Mouse (Mus musculus) liver, postnatal 0 days (tissue): Measurements from ENCODE around the gene Agps. TPM values are rescaled to one million over a fixed set of nuclear protein-coding genes. Genes with fewer than 3 reads are reported as not detected.
"Not testable (repeated sequence)": the region's sequence is repeated elsewhere in the genome, so short reads cannot be mapped to it uniquely, and the experiment has no call there.

Experiments
- ATAC-seq: fragments of 200-750 bp; cut with Nextera tagmentation; 2 replicates; pipeline ENCODE4 v1.8.0; 2017; ENCODE audit warnings: mild to moderate bottlenecking, moderate library complexity
- DNase-seq: peaks from one replicate; pipeline ENCODE4 v3.0.0-alpha.2; 2016
- H3K27ac ChIP-seq: fragments of 300-500 bp; sonication (generic); 2 replicates; pipeline ENCODE4 v1.5.1; 2014; ENCODE audit warnings: antibody characterized with exemption, moderate library complexity, mild to moderate bottlenecking, low read depth
- H3K27me3 ChIP-seq: fragments of 300-500 bp; sonication (generic); 2 replicates; pipeline ENCODE4 v1.6.1; 2014; ENCODE audit warnings: low read length, control low read depth, mixed read lengths; ENCODE audit not compliant: insufficient read depth
- H3K36me3 ChIP-seq: fragments of 300-500 bp; sonication (generic); replicated peaks from 2 replicates; pipeline ENCODE4 v1.6.1; 2014; ENCODE audit warnings: mild to moderate bottlenecking, control low read depth, low read length, moderate library complexity, mixed read lengths; ENCODE audit not compliant: insufficient read depth
- H3K4me1 ChIP-seq: fragments of 300-500 bp; sonication (generic); 2 replicates; pipeline ENCODE4 v1.6.1; 2014; ENCODE audit warnings: antibody characterized with exemption, mild to moderate bottlenecking, control low read depth; ENCODE audit not compliant: insufficient read depth
- H3K4me2 ChIP-seq: fragments of 300-500 bp; sonication (generic); 2 replicates; pipeline ENCODE4 v1.6.1; 2014; ENCODE audit warnings: low read depth, mild to moderate bottlenecking, low read length, moderate library complexity, mixed read lengths
- H3K4me3 ChIP-seq: fragments of 300-500 bp; sonication (generic); 2 replicates; pipeline ENCODE4 v1.5.1; 2014; ENCODE audit warnings: low read depth, low read length
- H3K9ac ChIP-seq: fragments of 300-500 bp; sonication (generic); replicated peaks from 2 replicates; pipeline ENCODE4 v1.6.1; 2014; ENCODE audit warnings: mild to moderate bottlenecking, moderate library complexity
- H3K9me3 ChIP-seq: fragments of 300-500 bp; sonication (generic); 2 replicates; pipeline ENCODE4 v1.6.1; 2016; ENCODE audit warnings: mild to moderate bottlenecking, control low read depth, low read length, mixed read lengths
- CTCF ChIP-seq: sonication (generic); IDR thresholded peaks from 2 replicates; pipeline ENCODE4 v1.5.1; 2016; ENCODE audit warnings: antibody characterized with exemption, low read depth
- EP300 ChIP-seq: IDR thresholded peaks from 2 replicates; pipeline ENCODE4 v1.6.1; 2016; ENCODE audit warnings: antibody characterized with exemption, low read depth, mild to moderate bottlenecking
- WGBS: fragments of 180-500 bp; shearing (Covaris S2); extraction: QIAGEN DNeasy Blood & Tissue Kit; methylation state at CpG from one replicate; pipeline ENCODE4 v1.1.7; 2014; ENCODE audit not compliant: insufficient replicate concordance; 5-methylcytosine and 5-hydroxymethylcytosine counted together
- polyA plus RNA-seq: library from polyadenylated mRNA; unstranded; fragments of >200 nt; fragmentation: Nextera tagmentation; extraction: Ambion mirVana; gene quantifications from 2 replicates; pipeline ENCODE4 v1.2.1, GENCODE M21; 2015

Gene Agps
- polyA plus RNA-seq, 1 experiment from 2014 or later = 5.7 TPM

DNA sequence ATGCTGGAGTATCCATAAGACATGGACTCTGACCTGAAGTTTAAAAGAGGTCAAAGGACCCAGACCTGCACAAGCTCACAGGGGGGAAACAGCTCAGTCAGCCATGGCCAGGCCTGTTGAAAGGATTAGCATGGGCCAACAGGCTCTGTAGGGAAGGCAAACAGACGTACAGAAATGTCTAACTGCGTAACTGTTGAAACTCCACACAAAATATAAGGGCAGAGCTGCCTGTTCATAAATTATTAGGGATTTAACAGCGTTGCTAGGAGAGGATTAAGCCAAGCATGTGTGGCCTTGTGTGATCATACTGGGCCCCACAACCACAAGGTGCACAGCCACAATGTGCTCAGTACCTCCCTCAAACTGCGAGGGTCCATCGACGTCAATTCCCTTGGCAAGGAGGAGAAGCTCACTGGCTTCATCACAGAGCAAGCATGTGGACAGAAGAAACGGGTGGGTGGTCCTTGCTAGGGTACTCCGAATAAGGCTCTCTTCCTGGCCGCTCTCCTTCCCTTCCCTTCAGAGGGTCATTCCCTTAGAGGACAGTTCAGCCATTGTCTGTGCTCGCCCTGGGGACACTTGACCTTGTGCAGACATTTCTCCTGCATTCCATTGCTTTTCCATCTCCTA lies 131.3 kb downstream of the Agps start:
- ATAC-seq (no peak), DNase-seq (no peak)
- Histone ChIP-seq H3K27me3 (no peaks in the 10 kb centered on the region), H3K4me1 (peaks cover 10% of the 10 kb centered on the region), H3K36me3 (no peaks in the 10 kb centered on the region), H3K27ac (no peak overlapping the region), H3K4me2 (no peak overlapping the region), H3K4me3 (no peak overlapping the region), H3K9ac (no peak overlapping the region), H3K9me3 (no peaks in the 10 kb centered on the region)
- no peak for TF ChIP-seq CTCF
- no peak for TF ChIP-seq EP300
- 77% methylated on average over 10 of the region's 10 CpGs for WGBS

GRCm38 (mm10) chr2:75964051-75964450 lies 132.1 kb downstream of the Agps start:
- Histone ChIP-seq H3K4me3 (peak overlapping the region; percentile 25), H3K9me3 (no peaks in the 10 kb centered on the region), H3K27ac (no peak overlapping the region), H3K4me1 (peaks cover 10% of the 10 kb centered on the region), H3K4me2 (peak overlapping the region; percentile 61), H3K9ac (no peak overlapping the region), H3K27me3 (no peaks in the 10 kb centered on the region), H3K36me3 (no peaks in the 10 kb centered on the region)
- DNase-seq = no peak
- WGBS = 47% methylated on average over 5 of the region's 5 CpGs
- ATAC-seq = no peak
- TF ChIP-seq CTCF (no peak), EP300 (no peak)

DNA sequence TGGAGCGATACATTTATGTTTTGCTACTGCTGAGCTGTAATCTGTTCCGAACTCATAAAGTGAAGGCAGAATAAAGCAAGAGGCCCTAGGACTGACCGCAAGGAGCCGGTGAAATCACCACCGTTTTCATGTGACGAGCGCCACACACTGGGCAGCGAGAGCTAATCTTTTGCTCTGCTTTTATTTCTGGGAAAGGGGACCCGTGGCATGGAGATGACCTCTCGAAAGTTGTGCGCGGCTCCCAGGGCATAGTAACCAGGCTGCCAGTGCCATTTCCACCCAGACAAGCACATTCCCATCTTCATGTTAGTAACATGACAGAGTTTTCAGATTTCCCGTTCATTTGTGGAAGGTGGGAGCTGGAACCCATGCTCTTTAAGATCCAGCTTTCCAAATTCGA lies 132.5 kb downstream of the Agps start:
- peak; percentile 45 for ATAC-seq
- Histone ChIP-seq H3K4me3 (peak overlapping the region; percentile 25), H3K27me3 (no peaks in the 10 kb centered on the region), H3K9ac (no peak overlapping the region), H3K27ac (peak overlapping the region; percentile 20; the same call in 1 of the 2 replicates), H3K9me3 (no peaks in the 10 kb centered on the region), H3K4me2 (peak overlapping the region; percentile 61), H3K36me3 (no peaks in the 10 kb centered on the region), H3K4me1 (peaks cover 10% of the 10 kb centered on the region)
- TF ChIP-seq CTCF (peak; percentile 60), EP300 (no peak)
- 17% methylated on average over 14 of the region's 14 CpGs for WGBS
- DNase-seq = peak; percentile 61

DNA sequence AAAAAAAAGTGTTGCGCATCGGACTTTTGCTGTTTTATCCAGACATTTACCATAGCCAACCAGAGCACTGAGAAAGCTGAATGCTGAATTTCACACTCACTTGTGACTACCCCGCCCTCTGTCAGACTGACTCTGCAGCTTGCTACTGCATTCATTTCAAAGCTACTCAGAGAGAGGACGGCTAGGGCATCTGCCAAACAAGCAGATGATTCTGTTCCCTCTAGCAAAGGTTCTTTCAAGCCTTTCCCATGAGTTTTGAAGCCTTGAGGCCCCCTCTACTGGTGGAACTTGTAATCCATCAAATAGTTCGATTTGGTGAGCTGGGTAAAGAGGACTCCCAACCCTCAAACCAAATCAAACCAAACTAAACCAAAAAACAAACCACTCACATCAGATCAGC lies 133.0 kb downstream of the Agps start:
- TF ChIP-seq CTCF (peak; percentile 77), EP300 (no peak)
- Histone ChIP-seq H3K4me3 (peak overlapping the region; percentile 25), H3K27ac (no peak overlapping the region), H3K4me1 (peaks cover 10% of the 10 kb centered on the region), H3K4me2 (peak overlapping the region; percentile 61), H3K9ac (no peak overlapping the region), H3K27me3 (no peaks in the 10 kb centered on the region), H3K36me3 (no peaks in the 10 kb centered on the region), H3K9me3 (no peaks in the 10 kb centered on the region)
- peak; percentile 53; the same call in 1 of the 2 replicates for ATAC-seq
- DNase-seq = peak; percentile 31
- 17% methylated on average over 5 of the region's 5 CpGs for WGBS

DNA sequence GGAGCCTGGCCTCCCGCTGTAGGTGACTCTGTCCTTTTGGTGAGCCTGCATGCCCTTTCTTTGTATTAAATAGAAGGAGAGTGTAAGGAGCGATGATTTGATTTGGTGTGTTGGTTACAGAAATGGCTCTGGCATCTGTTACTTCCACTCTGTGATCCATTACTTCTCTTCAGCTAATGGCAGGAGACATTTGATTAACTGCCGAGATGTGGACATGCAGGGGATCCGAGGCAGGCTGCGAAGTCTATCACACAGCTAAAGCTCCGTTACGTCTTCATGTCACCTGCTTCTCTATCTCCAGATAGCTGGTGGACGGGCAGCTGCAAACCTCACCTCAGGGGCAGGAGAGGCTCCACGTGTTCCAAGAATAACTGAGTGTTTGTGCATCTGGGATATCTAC lies 142.2 kb downstream of the Agps start:
- DNase-seq (no peak), ATAC-seq (no peak)
- no peaks in the 10 kb centered on the region for H3K36me3 ChIP-seq
- H3K9ac ChIP-seq = no peak overlapping the region
- no peak overlapping the region for H3K4me3 ChIP-seq
- no peaks in the 10 kb centered on the region for H3K4me1 ChIP-seq
- no peak overlapping the region for H3K4me2 ChIP-seq
- H3K27ac ChIP-seq = no peak overlapping the region
- WGBS = 73% methylated on average over 9 of the region's 9 CpGs
- no peak for TF ChIP-seq CTCF
- TF ChIP-seq EP300 = no peak
- H3K27me3 ChIP-seq = no peaks in the 10 kb centered on the region
- H3K9me3 ChIP-seq = no peaks in the 10 kb centered on the region

DNA sequence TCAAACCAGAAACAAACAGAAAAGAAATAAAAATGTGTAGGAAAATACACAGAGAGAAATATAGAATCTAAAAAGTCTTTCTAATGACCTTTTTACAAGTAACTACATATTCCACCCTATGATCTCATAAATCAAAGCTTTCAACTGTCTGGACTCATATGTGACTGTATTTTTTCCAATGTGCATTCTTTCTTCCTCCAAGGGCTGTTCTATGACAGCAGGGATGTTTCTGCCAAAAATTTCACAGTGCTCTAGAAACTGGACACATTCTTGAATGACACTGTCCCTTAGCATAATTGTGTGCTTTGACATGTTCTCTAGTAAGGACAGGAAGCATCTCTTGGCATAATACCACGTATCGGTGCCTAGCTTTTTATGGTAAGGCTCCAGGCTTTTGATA lies 144.1 kb downstream of the Agps start:
- ATAC-seq, H3K4me1 ChIP-seq, H3K27me3 ChIP-seq, H3K36me3 ChIP-seq, H3K9ac ChIP-seq, H3K4me3 ChIP-seq, H3K9me3 ChIP-seq, H3K4me2 ChIP-seq, DNase-seq, H3K27ac ChIP-seq: not testable (repeated sequence)
- 79% methylated on average over 2 of the region's 2 CpGs for WGBS
